Mouse (Mus musculus): ENCODE measurements around the gene Ddt. TPM values are rescaled to one million over a fixed set of nuclear protein-coding genes. Genes with fewer than 3 reads are reported as not detected.

Gene Ddt
- polyA plus RNA-seq, 2 experiments: 53.7 to 70.3 TPM

- no peak overlapping the region for H3K4me2 ChIP-seq (replicated peaks; ENCODE audit: low read depth, low read length, severe bottlenecking)
- H3K36me3 ChIP-seq (ENCODE audit: control insufficient read depth, insufficient read depth, low read length): no peaks in the 10 kb centered on the region
- peaks cover 3% of the 10 kb centered on the region; the same call in 1 of the 2 replicates for H3K4me1 ChIP-seq (ENCODE audit: control insufficient read depth, insufficient read depth, low read length)
- H3K27me3 ChIP-seq (ENCODE audit: control insufficient read depth, insufficient read depth, low read length): no peaks in the 10 kb centered on the region
- no peak overlapping the region for H3K4me3 ChIP-seq (replicated peaks; ENCODE audit: low read length)
- H3K9me3 ChIP-seq (ENCODE audit: control insufficient read depth, low read length): no peaks in the 10 kb centered on the region
- H3K9ac ChIP-seq (ENCODE audit: low read depth, low read length, severe bottlenecking): no peak overlapping the region
- ATAC-seq (ENCODE audit: low FRiP score, low read depth) (no peak), DNase-seq (ENCODE audit: low spot score) (no peak)
- H3K27ac ChIP-seq (replicated peaks; ENCODE audit: low read depth, low read length): no peak overlapping the region
- WGBS: 93% methylated on average over 5 of the region's 5 CpGs
- TF ChIP-seq POLR2A (IDR thresholded peaks at IDR 0.05; ENCODE audit: borderline replicate concordance, extremely low read depth, insufficient read depth, insufficient read length): no peak
Measured at GRCm38 (mm10) chr10:75789841-75790240, 16.6 kb upstream of the Ddt start.

- Histone ChIP-seq H3K9me3 (ENCODE audit: control insufficient read depth, low read length) (no peaks in the 10 kb centered on the region), H3K36me3 (ENCODE audit: control insufficient read depth, insufficient read depth, low read length) (no peaks in the 10 kb centered on the region), H3K4me3 (replicated peaks; ENCODE audit: low read length) (no peak overlapping the region), H3K27me3 (ENCODE audit: control insufficient read depth, insufficient read depth, low read length) (no peaks in the 10 kb centered on the region), H3K4me1 (ENCODE audit: control insufficient read depth, insufficient read depth, low read length) (no peaks in the 10 kb centered on the region), H3K27ac (replicated peaks; ENCODE audit: low read depth, low read length) (no peak overlapping the region), H3K9ac (ENCODE audit: low read depth, low read length, severe bottlenecking) (no peak overlapping the region), H3K4me2 (replicated peaks; ENCODE audit: low read depth, low read length, severe bottlenecking) (no peak overlapping the region)
- no peak for DNase-seq (ENCODE audit: low spot score)
- WGBS: 75% methylated on average over 6 of the region's 6 CpGs
- ATAC-seq (ENCODE audit: low FRiP score, low read depth): no peak
- TF ChIP-seq POLR2A (IDR thresholded peaks at IDR 0.05; ENCODE audit: borderline replicate concordance, extremely low read depth, insufficient read depth, insufficient read length): no peak
Measured at GRCm38 (mm10) chr10:75789081-75789735, 16.0 kb upstream of the Ddt start.

GRCm38 (mm10) chr10:75788277-75788676, 15.1 kb upstream of the Ddt start:
- H3K4me1 ChIP-seq (ENCODE audit: control insufficient read depth, insufficient read depth, low read length): no peaks in the 10 kb centered on the region
- H3K4me2 ChIP-seq (replicated peaks; ENCODE audit: low read depth, low read length, severe bottlenecking): no peak overlapping the region
- H3K9me3 ChIP-seq (ENCODE audit: control insufficient read depth, low read length): no peaks in the 10 kb centered on the region
- DNase-seq (ENCODE audit: low spot score) (no peak), ATAC-seq (ENCODE audit: low FRiP score, low read depth) (no peak)
- no peak overlapping the region for H3K9ac ChIP-seq (ENCODE audit: low read depth, low read length, severe bottlenecking)
- no peaks in the 10 kb centered on the region for H3K36me3 ChIP-seq (ENCODE audit: control insufficient read depth, insufficient read depth, low read length)
- H3K4me3 ChIP-seq (replicated peaks; ENCODE audit: low read length): no peak overlapping the region
- no peak overlapping the region for H3K27ac ChIP-seq (replicated peaks; ENCODE audit: low read depth, low read length)
- no peaks in the 10 kb centered on the region for H3K27me3 ChIP-seq (ENCODE audit: control insufficient read depth, insufficient read depth, low read length)
- 90% methylated on average over 8 of the region's 8 CpGs for WGBS
- TF ChIP-seq POLR2A (IDR thresholded peaks at IDR 0.05; ENCODE audit: borderline replicate concordance, extremely low read depth, insufficient read depth, insufficient read length): no peak

GRCm38 (mm10) chr10:75785442-75785841, 12.2 kb upstream of the Ddt start:
- Histone ChIP-seq H3K4me2 (replicated peaks; ENCODE audit: low read depth, low read length, severe bottlenecking) (no peak overlapping the region), H3K4me3 (replicated peaks; ENCODE audit: low read length) (no peak overlapping the region), H3K36me3 (ENCODE audit: control insufficient read depth, insufficient read depth, low read length) (no peaks in the 10 kb centered on the region), H3K27me3 (ENCODE audit: control insufficient read depth, insufficient read depth, low read length) (no peaks in the 10 kb centered on the region), H3K4me1 (ENCODE audit: control insufficient read depth, insufficient read depth, low read length) (peaks cover 1% of the 10 kb centered on the region; the same call in 1 of the 2 replicates), H3K9me3 (ENCODE audit: control insufficient read depth, low read length) (no peaks in the 10 kb centered on the region), H3K9ac (ENCODE audit: low read depth, low read length, severe bottlenecking) (no peak overlapping the region), H3K27ac (replicated peaks; ENCODE audit: low read depth, low read length) (no peak overlapping the region)
- TF ChIP-seq POLR2A (IDR thresholded peaks at IDR 0.05; ENCODE audit: borderline replicate concordance, extremely low read depth, insufficient read depth, insufficient read length): no peak
- DNase-seq (ENCODE audit: low spot score): no peak
- no peak for ATAC-seq (ENCODE audit: low FRiP score, low read depth)
- 71% methylated on average over 1 of the region's 1 CpGs for WGBS

DNA sequence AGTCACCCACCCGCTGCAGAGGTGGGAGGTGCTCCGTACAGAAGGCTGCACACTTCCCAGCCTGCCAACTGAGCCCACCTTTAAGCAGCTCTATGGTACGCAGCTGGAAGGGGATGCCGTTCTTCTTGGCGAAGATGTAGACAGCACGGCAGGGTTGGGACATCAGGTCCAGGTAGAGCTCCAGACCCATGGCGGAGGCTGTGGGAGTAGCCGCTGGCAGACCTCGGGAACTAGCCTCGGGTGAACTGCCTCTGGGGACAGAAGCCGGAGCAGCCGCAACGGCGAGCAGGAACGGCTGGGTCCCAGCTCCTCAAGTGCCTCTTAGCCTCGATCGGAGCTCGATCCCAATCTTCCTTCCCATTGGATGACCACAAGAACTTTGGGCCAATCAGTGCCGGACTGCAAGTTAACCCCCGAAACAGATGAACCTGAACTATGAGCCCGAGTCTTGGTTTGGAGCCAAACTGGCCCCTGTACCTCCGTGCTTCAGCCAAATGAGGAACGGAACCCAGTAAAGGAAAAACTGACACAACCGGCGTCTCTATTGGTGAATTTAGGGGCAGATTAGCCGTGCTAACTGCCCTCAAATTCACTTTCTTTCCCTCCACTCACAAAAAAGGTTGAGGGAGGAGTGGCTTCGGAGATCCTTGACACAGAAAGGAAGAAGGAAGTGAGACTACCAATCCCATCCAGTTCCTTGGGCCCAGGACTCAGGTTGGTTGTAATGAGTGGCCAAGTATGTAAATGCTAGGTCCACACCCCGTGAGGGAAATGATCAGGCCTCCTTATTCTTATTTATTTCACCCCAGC, 7.8 kb upstream of the Ddt start, which contains the start of the genes Gm20441 and Gstt3:
Gene Gm20441, minus strand, starts transcription at position 186 of the 810 bp plus-strand sequence.
Gene Gstt3, minus strand, starts transcription at position 646 of the 810 bp plus-strand sequence.
- peak within 1 kb of the TSS; percentile 54 for H3K9ac ChIP-seq (ENCODE audit: low read depth, low read length, severe bottlenecking)
- TF ChIP-seq POLR2A (IDR thresholded peaks at IDR 0.05; ENCODE audit: borderline replicate concordance, extremely low read depth, insufficient read depth, insufficient read length): no peak
- H3K4me1 ChIP-seq (ENCODE audit: control insufficient read depth, insufficient read depth, low read length): peaks cover 9% of the 10 kb centered on the region; the same call in 1 of the 2 replicates
- peak; percentile 92 for ATAC-seq (ENCODE audit: low FRiP score, low read depth)
- DNase-seq (ENCODE audit: low spot score): peak; percentile 75
- peak within 1 kb of the TSS; percentile 56 for H3K4me3 ChIP-seq (replicated peaks; ENCODE audit: low read length)
- no peaks in the 10 kb centered on the region for H3K36me3 ChIP-seq (ENCODE audit: control insufficient read depth, insufficient read depth, low read length)
- peak within 1 kb of the TSS; percentile 59 for H3K27ac ChIP-seq (replicated peaks; ENCODE audit: low read depth, low read length)
- H3K27me3 ChIP-seq (ENCODE audit: control insufficient read depth, insufficient read depth, low read length): no peaks in the 10 kb centered on the region
- WGBS: 1% methylated on average over 27 of the region's 28 CpGs
- peak within 1 kb of the TSS; percentile 95 for H3K4me2 ChIP-seq (replicated peaks; ENCODE audit: low read depth, low read length, severe bottlenecking)
- no peaks in the 10 kb centered on the region for H3K9me3 ChIP-seq (ENCODE audit: control insufficient read depth, low read length)
